Mouse (Mus musculus): ENCODE data around the gene Gadd45g. TPM values are rescaled to one million over a fixed set of nuclear protein-coding genes. Genes with fewer than 3 reads are reported as not detected.

The Gadd45g gene
- polyA plus RNA-seq, 1 experiment from 2014 or later: 19.5 TPM

- no peak overlapping the region for H3K9ac ChIP-seq
- DNase-seq (peak; percentile 11), ATAC-seq (ENCODE audit: low read depth) (peak; percentile 51; the same call in 1 of the 2 replicates)
- peaks cover 14% of the 10 kb centered on the region for H3K4me1 ChIP-seq (replicated peaks)
- peaks cover 4% of the 10 kb centered on the region; the same call in 1 of the 2 replicates for H3K27me3 ChIP-seq
- H3K9me3 ChIP-seq (replicated peaks): no peaks in the 10 kb centered on the region; the same call in 1 of the 2 replicates
- H3K4me3 ChIP-seq (replicated peaks): no peak overlapping the region
- 48% methylated on average over 6 of the region's 6 CpGs for WGBS (ENCODE audit: insufficient replicate concordance)
- no peak overlapping the region for H3K27ac ChIP-seq
- H3K36me3 ChIP-seq: no peaks in the 10 kb centered on the region
- no peak overlapping the region for H3K4me2 ChIP-seq
Observed at GRCm38 (mm10) chr13:51891825-51892532, 45.5 kb downstream of the Gadd45g start.

- WGBS (ENCODE audit: insufficient replicate concordance): 68% methylated on average over 3 of the region's 3 CpGs
- peak; percentile 75 for ATAC-seq (ENCODE audit: low read depth)
- H3K27ac ChIP-seq: no peak overlapping the region
Observed at GRCm38 (mm10) chr13:51897579-51897978, 51.1 kb downstream of the Gadd45g start.

More at GRCm38 (mm10) chr13:51897579-51897978, 51.1 kb downstream of the Gadd45g start:
- no peaks in the 10 kb centered on the region for H3K36me3 ChIP-seq
- no peak overlapping the region for H3K4me3 ChIP-seq (replicated peaks)
- peaks cover 14% of the 10 kb centered on the region for H3K4me1 ChIP-seq (replicated peaks)
- H3K9ac ChIP-seq: no peak overlapping the region
- H3K9me3 ChIP-seq (replicated peaks): no peaks in the 10 kb centered on the region; the same call in 1 of the 2 replicates
- H3K4me2 ChIP-seq: no peak overlapping the region
- DNase-seq: no peak
- H3K27me3 ChIP-seq: no peaks in the 10 kb centered on the region

Other genes starting within 250 kb of the Gadd45g start
- 433 and 444 TPM in 2 replicates for gene Cks2, start 201.4 kb upstream of the Gadd45g start, polyA plus RNA-seq (2015; fragmentation: Nextera tagmentation; extraction: Ambion mirVana)
- 21.0 and 22.2 TPM in 2 replicates for gene Secisbp2, start 195.0 kb upstream of the Gadd45g start, polyA plus RNA-seq (2015; fragmentation: Nextera tagmentation; extraction: Ambion mirVana)
- 6.0 and 7.6 TPM in 2 replicates for gene Sema4d, start 52.9 kb upstream of the Gadd45g start, polyA plus RNA-seq (2015; fragmentation: Nextera tagmentation; extraction: Ambion mirVana)